Mouse (Mus musculus) bone marrow, adult 2 months (tissue): ENCODE measurements around the gene Gm9747.

Source experiments
- CTCF ChIP-seq: fragments of 200-500 bp; IDR thresholded peaks from 2 replicates; pipeline ENCODE4 v1.5.1; 2011; ENCODE audit warnings: low read length, control low read depth; ENCODE audit not compliant: control insufficient read depth, insufficient read depth
- POLR2A ChIP-seq: fragments of 200-500 bp; IDR thresholded peaks from 2 replicates; pipeline ENCODE4 v1.6.1; 2011; ENCODE audit warnings: low read depth, mild to moderate bottlenecking, control low read depth, low read length, borderline replicate concordance; ENCODE audit not compliant: control insufficient read depth

DNA sequence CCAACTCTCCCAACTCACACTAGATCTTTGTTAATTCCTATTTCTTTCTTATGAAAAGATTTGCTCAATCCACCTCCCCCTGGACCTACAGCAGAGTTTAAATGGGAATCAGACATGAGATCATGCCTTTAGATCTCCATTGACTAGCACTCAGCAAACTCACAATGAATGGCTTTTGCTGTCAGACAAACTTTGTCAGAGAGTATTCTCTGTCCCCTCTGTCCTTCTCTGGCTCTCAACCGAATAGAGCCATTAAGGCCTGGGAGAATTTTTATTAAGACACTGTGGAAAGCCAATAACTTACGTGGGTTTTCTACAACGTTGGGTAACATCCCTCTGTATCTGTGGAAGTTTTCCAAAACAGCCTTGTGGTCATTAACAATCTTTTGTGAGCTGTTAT, 27.1 kb downstream of the Gm9747 start:
- no peak for TF ChIP-seq CTCF
- TF ChIP-seq POLR2A, result no peak
